Mouse (Mus musculus): ENCODE measurements around the gene Ly86. TPM values are rescaled to one million over a fixed set of nuclear protein-coding genes. Genes with fewer than 3 reads are reported as not detected.

The Ly86 gene
- polyA plus RNA-seq, 1 experiment, result 0.48 TPM

GRCm38 (mm10) chr13:37333544-37333870 is 11.5 kb upstream of the Ly86 start:
- Histone ChIP-seq H3K4me3 (ENCODE audit: control insufficient read depth, low read depth, low read length) (no peak overlapping the region), H3K27me3 (ENCODE audit: control insufficient read depth, insufficient read depth, low read length) (no peaks in the 10 kb centered on the region), H3K36me3 (ENCODE audit: control insufficient read depth, insufficient read depth, low read length) (no peaks in the 10 kb centered on the region), H3K27ac (ENCODE audit: control insufficient read depth, insufficient read depth, low read depth, low read length) (no peak overlapping the region), H3K4me1 (ENCODE audit: control insufficient read depth, insufficient read depth, low read length) (no peaks in the 10 kb centered on the region)
- TF ChIP-seq POLR2A (IDR thresholded peaks at IDR 0.05; ENCODE audit: control insufficient read depth, low read depth, low read length) (no peak), CTCF (IDR thresholded peaks at IDR 0.05; ENCODE audit: control insufficient read depth, insufficient read depth, insufficient replicate concordance, low read depth, low read length) (no peak)

- H3K27me3 ChIP-seq (ENCODE audit: control insufficient read depth, insufficient read depth, low read length), result no peaks in the 10 kb centered on the region
- no peaks in the 10 kb centered on the region for H3K36me3 ChIP-seq (ENCODE audit: control insufficient read depth, insufficient read depth, low read length)
- no peaks in the 10 kb centered on the region for H3K4me1 ChIP-seq (ENCODE audit: control insufficient read depth, insufficient read depth, low read length)
- TF ChIP-seq POLR2A (IDR thresholded peaks at IDR 0.05; ENCODE audit: control insufficient read depth, low read depth, low read length) (no peak), CTCF (IDR thresholded peaks at IDR 0.05; ENCODE audit: control insufficient read depth, insufficient read depth, insufficient replicate concordance, low read depth, low read length) (no peak)
- H3K4me3 ChIP-seq (ENCODE audit: control insufficient read depth, low read depth, low read length), result no peak overlapping the region
- no peak overlapping the region for H3K27ac ChIP-seq (ENCODE audit: control insufficient read depth, insufficient read depth, low read depth, low read length)
Observed at GRCm38 (mm10) chr13:37337269-37337668, 7.7 kb upstream of the Ly86 start.

GRCm38 (mm10) chr13:37337871-37338270 is 7.1 kb upstream of the Ly86 start:
- TF ChIP-seq POLR2A (IDR thresholded peaks at IDR 0.05; ENCODE audit: control insufficient read depth, low read depth, low read length) (no peak), CTCF (IDR thresholded peaks at IDR 0.05; ENCODE audit: control insufficient read depth, insufficient read depth, insufficient replicate concordance, low read depth, low read length) (no peak)
- Histone ChIP-seq H3K4me1 (ENCODE audit: control insufficient read depth, insufficient read depth, low read length) (no peaks in the 10 kb centered on the region), H3K27ac (ENCODE audit: control insufficient read depth, insufficient read depth, low read depth, low read length) (no peak overlapping the region), H3K27me3 (ENCODE audit: control insufficient read depth, insufficient read depth, low read length) (no peaks in the 10 kb centered on the region), H3K4me3 (ENCODE audit: control insufficient read depth, low read depth, low read length) (no peak overlapping the region), H3K36me3 (ENCODE audit: control insufficient read depth, insufficient read depth, low read length) (no peaks in the 10 kb centered on the region)

DNA sequence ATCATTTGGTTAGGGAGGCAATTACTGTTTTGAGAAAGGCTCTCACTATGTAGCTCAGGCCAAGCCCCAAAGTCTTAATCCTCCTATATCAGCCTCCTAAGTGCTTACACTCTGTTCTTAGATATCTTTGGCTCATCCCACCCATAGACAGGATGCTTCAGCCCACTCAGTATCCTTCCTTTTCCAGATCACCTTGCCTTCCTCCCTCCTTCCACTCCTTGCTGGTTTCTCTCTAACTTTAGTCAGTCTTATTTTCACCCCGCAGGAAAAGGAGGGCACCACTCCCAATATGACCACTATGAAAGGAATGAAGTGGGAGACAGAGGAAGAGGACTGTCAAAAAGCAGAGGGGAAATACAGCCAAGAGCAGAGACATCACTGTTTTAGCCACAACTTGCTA is 2.2 kb upstream of the Ly86 start:
- peaks cover 7% of the 10 kb centered on the region for H3K4me1 ChIP-seq (ENCODE audit: control insufficient read depth, insufficient read depth, low read length)
- no peak overlapping the region for H3K27ac ChIP-seq (ENCODE audit: control insufficient read depth, insufficient read depth, low read depth, low read length)
- H3K4me3 ChIP-seq (ENCODE audit: control insufficient read depth, low read depth, low read length), result no peak overlapping the region
- no peaks in the 10 kb centered on the region for H3K36me3 ChIP-seq (ENCODE audit: control insufficient read depth, insufficient read depth, low read length)
- TF ChIP-seq CTCF (IDR thresholded peaks at IDR 0.05; ENCODE audit: control insufficient read depth, insufficient read depth, insufficient replicate concordance, low read depth, low read length), result no peak
- no peak for TF ChIP-seq POLR2A (IDR thresholded peaks at IDR 0.05; ENCODE audit: control insufficient read depth, low read depth, low read length)
- H3K27me3 ChIP-seq (ENCODE audit: control insufficient read depth, insufficient read depth, low read length), result no peaks in the 10 kb centered on the region

GRCm38 (mm10) chr13:37345823-37346222 is 815 bp downstream of the Ly86 start:
- Histone ChIP-seq H3K4me3 (ENCODE audit: control insufficient read depth, low read depth, low read length) (peak overlapping the region; percentile 58), H3K27ac (ENCODE audit: control insufficient read depth, insufficient read depth, low read depth, low read length) (no peak overlapping the region), H3K36me3 (ENCODE audit: control insufficient read depth, insufficient read depth, low read length) (no peaks in the 10 kb centered on the region), H3K27me3 (ENCODE audit: control insufficient read depth, insufficient read depth, low read length) (no peaks in the 10 kb centered on the region), H3K4me1 (ENCODE audit: control insufficient read depth, insufficient read depth, low read length) (peaks cover 7% of the 10 kb centered on the region)
- TF ChIP-seq CTCF (IDR thresholded peaks at IDR 0.05; ENCODE audit: control insufficient read depth, insufficient read depth, insufficient replicate concordance, low read depth, low read length), result no peak
- TF ChIP-seq POLR2A (IDR thresholded peaks at IDR 0.05; ENCODE audit: control insufficient read depth, low read depth, low read length), result no peak

GRCm38 (mm10) chr13:37347871-37348595 is 3.0 kb downstream of the Ly86 start:
- Histone ChIP-seq H3K4me3 (ENCODE audit: control insufficient read depth, low read depth, low read length) (no peak overlapping the region), H3K36me3 (ENCODE audit: control insufficient read depth, insufficient read depth, low read length) (no peaks in the 10 kb centered on the region), H3K27me3 (ENCODE audit: control insufficient read depth, insufficient read depth, low read length) (no peaks in the 10 kb centered on the region), H3K4me1 (ENCODE audit: control insufficient read depth, insufficient read depth, low read length) (peaks cover 7% of the 10 kb centered on the region), H3K27ac (ENCODE audit: control insufficient read depth, insufficient read depth, low read depth, low read length) (no peak overlapping the region)
- TF ChIP-seq POLR2A (IDR thresholded peaks at IDR 0.05; ENCODE audit: control insufficient read depth, low read depth, low read length) (no peak), CTCF (IDR thresholded peaks at IDR 0.05; ENCODE audit: control insufficient read depth, insufficient read depth, insufficient replicate concordance, low read depth, low read length) (no peak)

DNA sequence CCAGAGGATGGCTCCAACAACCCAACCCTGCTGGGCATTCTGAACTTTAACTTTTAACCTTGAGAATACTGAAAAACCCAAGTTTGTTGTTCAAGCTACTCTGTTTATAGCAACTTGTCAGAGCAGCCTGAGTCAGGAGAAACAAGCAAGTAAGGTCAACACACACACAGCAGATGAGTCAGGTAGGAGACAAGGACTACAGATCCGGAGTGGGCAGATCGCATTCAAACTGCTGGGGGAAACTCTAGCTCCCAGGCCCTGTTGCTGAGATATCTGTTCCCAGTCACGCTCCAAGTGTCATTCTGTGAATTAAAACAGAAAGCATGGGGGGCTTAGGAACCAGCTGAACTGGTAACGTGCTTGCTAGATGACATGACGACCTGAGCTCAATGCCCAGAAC is 4.0 kb downstream of the Ly86 start:
- no peak overlapping the region for H3K27ac ChIP-seq (ENCODE audit: control insufficient read depth, insufficient read depth, low read depth, low read length)
- H3K27me3 ChIP-seq (ENCODE audit: control insufficient read depth, insufficient read depth, low read length), result no peaks in the 10 kb centered on the region
- peaks cover 7% of the 10 kb centered on the region for H3K4me1 ChIP-seq (ENCODE audit: control insufficient read depth, insufficient read depth, low read length)
- no peaks in the 10 kb centered on the region for H3K36me3 ChIP-seq (ENCODE audit: control insufficient read depth, insufficient read depth, low read length)
- TF ChIP-seq POLR2A (IDR thresholded peaks at IDR 0.05; ENCODE audit: control insufficient read depth, low read depth, low read length) (no peak), CTCF (IDR thresholded peaks at IDR 0.05; ENCODE audit: control insufficient read depth, insufficient read depth, insufficient replicate concordance, low read depth, low read length) (no peak)
- no peak overlapping the region for H3K4me3 ChIP-seq (ENCODE audit: control insufficient read depth, low read depth, low read length)
